10 mouse cellular contexts compared by ENCODE assay signal in the genomic region with DNA sequence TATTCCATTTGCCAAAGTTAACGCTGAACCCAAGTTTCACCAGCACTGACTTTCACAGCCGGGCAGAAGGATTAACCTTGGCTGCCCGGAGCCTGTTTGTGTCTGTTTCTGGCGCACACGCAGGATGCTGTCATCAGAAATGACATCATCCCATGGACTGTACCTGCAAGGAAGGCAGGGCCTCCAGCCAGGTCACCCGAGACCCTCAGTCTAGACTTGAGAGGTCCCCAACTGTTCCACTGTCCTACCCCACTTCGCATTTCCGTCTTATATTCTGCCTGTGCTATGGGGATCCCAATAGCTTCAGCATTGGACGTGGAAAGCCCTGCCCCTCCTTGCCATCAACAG. TPM values are rescaled to one million over a fixed set of nuclear protein-coding genes. Genes with fewer than 3 reads are reported as not detected.
A peak's percentile ranks its signal among the peaks of the same experiment; 100 is the strongest.
DNase-seq lines count a peak whose midpoint lies in the region; ATAC-seq lines count a peak whose summit lies in the region.
"Had no signal": no experiment of that assay in that cellular context is flagged by ENCODE, and none has a peak within 500 bp of the region (broad histone marks: within the 10 kb centered on the region; RNA-seq: fewer than 3 reads in every experiment).

No protein-coding gene starts in this region.

- no peaks in the 10 kb centered on the region for H3K36me3 ChIP-seq in kidney, embryonic 15.5 days
- H3K36me3 ChIP-seq in embryonic facial prominence, embryonic 10.5 days (replicated peaks): no peaks in the 10 kb centered on the region
- no peaks in the 10 kb centered on the region for H3K36me3 ChIP-seq in embryonic facial prominence, embryonic 15.5 days
- H3K36me3 ChIP-seq in limb, embryonic 12.5 days: no peaks in the 10 kb centered on the region

- H3K9ac ChIP-seq in kidney, embryonic 15.5 days: no peak overlapping the region
- H3K9ac ChIP-seq in embryonic facial prominence, embryonic 15.5 days: no peak overlapping the region
- H3K9ac ChIP-seq in limb, embryonic 12.5 days (replicated peaks): peak overlapping the region; percentile 44; the same call in 1 of the 2 replicates

- no peaks in the 10 kb centered on the region; the same call in 1 of the 2 replicates for H3K27me3 ChIP-seq in kidney, embryonic 15.5 days
- H3K27me3 ChIP-seq in embryonic facial prominence, embryonic 10.5 days (replicated peaks; ENCODE audit: low read depth, poor library complexity, severe bottlenecking): peaks cover 8% of the 10 kb centered on the region; the same call in 1 of the 2 replicates
- H3K27me3 ChIP-seq in embryonic facial prominence, embryonic 15.5 days: no peaks in the 10 kb centered on the region
- 0 out of 2 replicates have a peak, but pooled peaks cover 2% of the 10 kb centered on the region for H3K27me3 ChIP-seq in limb, embryonic 12.5 days

- H3K27ac ChIP-seq in kidney, embryonic 15.5 days: no peak overlapping the region
- peak overlapping the region; percentile 16; the same call in 1 of the 2 replicates for H3K27ac ChIP-seq in embryonic facial prominence, embryonic 10.5 days (replicated peaks)
- H3K27ac ChIP-seq in embryonic facial prominence, embryonic 15.5 days (replicated peaks): peak overlapping the region; percentile 86
- peak overlapping the region; percentile 54 for H3K27ac ChIP-seq in limb, embryonic 12.5 days
- H3K27ac ChIP-seq: left cerebral cortex, adult 2 months had no signal

- intact Hi-C loops in left cerebral cortex, postnatal 14 days (cut with DNase I): no loop called here

- WGBS in kidney, embryonic 15.5 days: 81% methylated on average over 9 of the region's 9 CpGs
- WGBS in embryonic facial prominence, embryonic 10.5 days: 76% methylated on average over 9 of the region's 9 CpGs
- WGBS in embryonic facial prominence, embryonic 15.5 days: 49% methylated on average over 9 of the region's 9 CpGs
- WGBS in limb, embryonic 12.5 days: 51% methylated on average over 9 of the region's 9 CpGs

- DNase-seq in kidney, adult 11 months: no peak
- DNase-seq in embryonic facial prominence, embryonic 10.5 days (ENCODE audit: low spot score): no peak
- DNase-seq in left cerebral cortex, postnatal 14 days (ENCODE audit: low spot score in 2 of 2): no peak
- DNase-seq in T-cell, adult 2 months (ENCODE audit: low spot score): no peak

- ATAC-seq in kidney, embryonic 15.5 days (replicated peaks; ENCODE audit: low FRiP score): no peak
- peak; percentile 45; the same call in 1 of the 2 replicates for ATAC-seq in embryonic facial prominence, embryonic 15.5 days (ENCODE audit: insufficient number of reproducible peaks, low FRiP score, low TSS enrichment, low read depth)
- 0 out of 2 replicates have a peak, but pooled peaks have one; percentile 42 for ATAC-seq in limb, embryonic 12.5 days (ENCODE audit: insufficient number of reproducible peaks, insufficient read depth, low FRiP score, low TSS enrichment, low read depth)

- no peaks in the 10 kb centered on the region for H3K4me1 ChIP-seq in kidney, embryonic 15.5 days
- H3K4me1 ChIP-seq in embryonic facial prominence, embryonic 10.5 days: peaks cover 30% of the 10 kb centered on the region
- peaks cover 29% of the 10 kb centered on the region for H3K4me1 ChIP-seq in embryonic facial prominence, embryonic 15.5 days
- H3K4me1 ChIP-seq in limb, embryonic 12.5 days (replicated peaks): peaks cover 44% of the 10 kb centered on the region

- H3K4me2 ChIP-seq in kidney, embryonic 15.5 days: peak overlapping the region; percentile 45
- peak overlapping the region; percentile 47 for H3K4me2 ChIP-seq in embryonic facial prominence, embryonic 15.5 days (replicated peaks)
- peak overlapping the region; percentile 53 for H3K4me2 ChIP-seq in limb, embryonic 12.5 days

- no peaks in the 10 kb centered on the region for H3K9me3 ChIP-seq in kidney, embryonic 15.5 days (replicated peaks)
- H3K9me3 ChIP-seq in embryonic facial prominence, embryonic 10.5 days: no peaks in the 10 kb centered on the region
- H3K9me3 ChIP-seq in embryonic facial prominence, embryonic 15.5 days (replicated peaks): no peaks in the 10 kb centered on the region
- no peaks in the 10 kb centered on the region for H3K9me3 ChIP-seq in limb, embryonic 12.5 days

- H3K4me3 ChIP-seq in kidney, embryonic 15.5 days (replicated peaks): no peak overlapping the region
- H3K4me3 ChIP-seq in embryonic facial prominence, embryonic 10.5 days: no peak overlapping the region
- H3K4me3 ChIP-seq in embryonic facial prominence, embryonic 15.5 days (replicated peaks): peak overlapping the region; percentile 35
- H3K4me3 ChIP-seq in limb, embryonic 12.5 days (replicated peaks): peak overlapping the region; percentile 24
- H3K4me3 ChIP-seq: megakaryocyte, embryonic 14.5 days had no signal

RNA-seq across cellular contexts. Expression of gene Il16, which starts 0.5 kb away (rescaled TPM):
- 3.8 and 4.0 TPM in 2 replicates for polyA plus RNA-seq in kidney, embryonic 15.5 days (2015; fragmentation: Nextera tagmentation; extraction: Ambion mirVana)
- polyA plus RNA-seq in embryonic facial prominence, embryonic 10.5 days (2016; fragmentation: Nextera tagmentation; extraction: Ambion mirVana): 1.1 and 1.9 TPM in 2 replicates
- 7.6 and 9.5 TPM in 2 replicates for polyA plus RNA-seq in embryonic facial prominence, embryonic 15.5 days (2015; fragmentation: Nextera tagmentation; extraction: Ambion mirVana)
- polyA plus RNA-seq in limb, embryonic 12.5 days (2016; fragmentation: Nextera tagmentation; extraction: Ambion mirVana): 2.9 and 3.4 TPM in 2 replicates
- total RNA-seq in left cerebral cortex, postnatal 14 days (2021): 1 to 10 TPM; 3.0 to 3.2 TPM

RNA-seq across cellular contexts. Expression of gene Cfap161, which starts 49.6 kb away (rescaled TPM):
- 0.17 TPM in 1 of 2 replicates, not detected in the other for polyA plus RNA-seq in kidney, embryonic 15.5 days (2015; fragmentation: Nextera tagmentation; extraction: Ambion mirVana)
- 0.15 TPM in 1 of 2 replicates, not detected in the other for polyA plus RNA-seq in embryonic facial prominence, embryonic 10.5 days (2016; fragmentation: Nextera tagmentation; extraction: Ambion mirVana)
- 7.0 and 14.1 TPM in 2 replicates for polyA plus RNA-seq in embryonic facial prominence, embryonic 15.5 days (2015; fragmentation: Nextera tagmentation; extraction: Ambion mirVana)
- 0.32 and 0.45 TPM in 2 replicates for polyA plus RNA-seq in limb, embryonic 12.5 days (2016; fragmentation: Nextera tagmentation; extraction: Ambion mirVana)
- under 1 TPM; 0.64 to 0.68 TPM for total RNA-seq in left cerebral cortex, postnatal 14 days (2021)
- total RNA-seq: hematopoietic stem cell, adult 5-6 weeks had no signal

Comparison
In these comparisons a context has a peak if more than half of its experiments do, and no peak if none do; other contexts are left out.
1. H3K4me3 ChIP-seq: peak in embryonic facial prominence, embryonic 15.5 days (single experiment) and limb, embryonic 12.5 days (single experiment); none in kidney, embryonic 15.5 days (single experiment) and embryonic facial prominence, embryonic 10.5 days (single experiment).
2. Peak in every context shown above with its lines, with median percentiles within 50 percentile points of each other: H3K4me2 ChIP-seq.